Mouse (Mus musculus) adrenal gland, postnatal 4 days (tissue): ENCODE measurements around the gene Efnb1. TPM values are rescaled to one million over a fixed set of nuclear protein-coding genes. Genes with fewer than 3 reads are reported as not detected.

Experiments used
- DNase-seq, 2 experiments: peaks; one replicate each; pipeline ENCODE4 v3.0.0; 2021 to 2022; ENCODE audit warnings: low spot score in 2 of 2, mixed read lengths in 2 of 2
- total RNA-seq, 2 experiments: library from RNA; stranded (reverse); gene quantifications; 2 replicates each; pipeline ENCODE4 v1.2.3; 2021

The Efnb1 gene
- total RNA-seq, 2 experiments from 2014 or later: 92.4 to 101 TPM

DNA sequence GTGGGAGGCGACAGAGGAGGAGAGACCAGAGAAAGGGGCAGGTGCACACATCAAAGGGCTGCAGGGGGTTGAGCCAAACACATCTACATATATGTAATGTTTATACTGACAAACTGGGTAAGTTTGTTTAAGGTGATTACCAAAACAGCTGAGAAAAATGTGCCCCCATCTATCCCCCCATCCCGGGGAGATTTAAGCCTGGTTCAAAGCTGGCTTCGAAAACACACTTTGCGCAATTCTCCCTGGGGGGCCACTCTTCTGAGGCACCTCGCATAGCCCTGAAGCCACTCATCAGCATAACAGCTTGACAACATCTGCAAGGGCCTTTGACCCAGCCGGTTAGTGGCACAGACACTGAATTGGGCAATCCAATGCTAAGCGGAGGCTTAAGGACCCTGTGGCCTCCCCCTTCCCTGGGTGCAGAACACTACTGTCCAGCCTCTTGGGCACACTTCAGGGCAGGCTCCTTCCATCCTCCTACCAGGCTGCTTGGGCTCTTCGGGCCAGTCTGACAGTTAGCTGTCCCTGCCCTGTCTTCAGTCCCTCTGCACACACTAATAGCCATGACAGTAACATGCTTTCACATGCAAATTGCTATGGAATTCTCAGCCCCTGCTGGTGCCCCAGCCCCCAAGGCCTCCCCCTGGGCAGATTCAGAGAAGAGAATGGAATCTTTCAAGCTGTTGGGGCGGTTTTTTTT lies 16.8 kb downstream of the Efnb1 start:
- DNase-seq: no peak

DNA sequence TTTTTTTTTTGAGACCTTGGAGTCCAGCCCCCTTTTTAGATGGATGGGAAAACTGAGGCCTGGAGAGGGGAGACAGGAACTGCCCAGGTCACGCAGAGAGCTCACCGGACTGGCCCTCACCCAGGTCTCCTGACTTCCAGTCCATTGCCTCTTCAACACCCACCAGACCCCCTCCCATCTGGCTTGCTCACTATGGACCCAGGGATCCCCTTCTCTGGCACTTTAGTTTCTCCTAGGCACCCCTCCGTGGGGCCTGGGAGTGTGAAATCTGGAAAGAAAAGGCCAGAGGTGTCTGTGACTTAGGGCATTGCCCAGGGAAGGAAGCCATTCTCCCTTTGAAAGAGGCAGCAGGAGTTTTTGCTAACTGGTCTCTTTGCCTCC lies 17.3 kb downstream of the Efnb1 start:
- DNase-seq: no peak

DNA sequence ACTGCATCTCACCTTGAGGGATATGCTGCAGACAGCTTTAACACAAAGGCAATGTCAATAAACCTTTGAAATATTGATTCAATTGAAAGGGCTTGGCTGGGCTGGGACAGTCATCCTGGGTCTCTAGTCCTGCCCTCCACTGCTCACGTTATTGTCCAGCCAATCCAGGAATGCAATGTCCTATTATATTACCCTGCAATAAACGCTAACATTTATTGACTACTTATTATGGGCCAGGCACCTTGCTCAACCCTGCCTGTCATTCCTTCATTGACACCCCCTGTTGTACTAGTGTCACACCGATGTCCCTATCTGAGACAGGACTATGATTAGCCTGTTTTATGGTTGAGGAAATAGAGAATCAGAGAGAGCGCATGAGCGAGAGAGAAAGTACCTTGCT lies 18.4 kb downstream of the Efnb1 start:
- DNase-seq: no peak

DNA sequence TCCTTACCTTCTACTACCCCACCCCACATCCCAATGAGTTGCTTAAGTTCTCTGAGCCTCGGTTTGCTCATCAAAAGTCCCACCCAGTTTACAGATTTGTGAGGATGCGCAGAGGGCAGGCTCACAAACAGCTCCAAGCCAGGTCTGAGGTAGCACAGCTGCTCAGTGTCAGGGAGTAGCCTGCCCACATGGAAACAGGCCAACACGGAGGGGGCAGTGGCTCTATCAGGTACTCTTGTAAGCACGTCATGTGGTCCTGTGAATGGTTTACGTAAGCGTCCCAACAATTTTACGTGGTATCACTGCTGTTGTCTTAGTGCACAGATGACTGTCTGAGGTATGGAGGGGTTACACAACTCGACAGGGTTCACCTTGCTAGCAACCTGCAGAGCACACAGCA lies 23.1 kb downstream of the Efnb1 start:
- DNase-seq: no peak

DNA sequence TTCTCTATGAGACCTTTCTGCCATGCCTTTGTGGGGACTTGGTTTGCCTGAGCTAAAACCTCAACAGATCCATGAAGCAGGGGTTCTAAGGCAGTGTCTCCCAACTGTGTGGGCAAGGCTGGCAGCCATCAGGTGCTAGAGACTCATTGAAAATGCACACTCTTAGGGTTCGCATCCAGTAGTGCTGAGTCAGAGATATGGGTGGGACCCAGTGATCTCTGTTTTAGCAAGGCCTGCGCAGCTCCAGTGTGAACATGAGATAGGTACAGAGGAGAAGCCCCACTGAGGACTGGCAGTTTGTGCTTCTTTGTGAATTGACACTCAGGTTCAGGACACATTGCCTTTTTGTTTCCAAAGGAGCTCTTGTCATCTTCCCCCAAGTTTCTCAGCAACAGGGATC lies 28.2 kb downstream of the Efnb1 start:
- no peak for DNase-seq

DNA sequence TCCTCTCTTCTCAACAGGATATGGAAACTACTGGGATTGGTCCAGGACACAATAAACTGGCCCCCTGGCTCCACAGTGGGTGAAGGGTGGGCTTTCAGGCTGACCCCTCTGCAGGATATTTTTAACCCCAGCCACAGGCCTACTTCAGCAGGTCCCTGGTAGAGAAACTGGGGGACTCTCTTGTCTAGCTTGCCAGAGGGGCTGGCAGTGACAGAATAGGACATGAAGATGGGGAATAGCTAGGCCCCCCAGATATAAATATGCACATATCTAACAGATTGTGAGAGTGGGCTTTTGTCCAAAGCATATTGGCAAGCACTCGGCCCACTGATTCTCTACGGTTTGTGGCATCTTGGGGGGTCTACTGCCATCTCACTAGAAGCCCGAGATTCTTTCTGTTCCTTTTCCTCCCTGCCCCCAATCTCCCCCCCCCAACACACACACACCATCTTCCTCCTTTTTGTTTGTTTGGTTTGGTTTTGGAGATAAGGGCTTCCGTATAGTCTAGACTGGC lies 29.0 kb downstream of the Efnb1 start:
- DNase-seq: no peak

DNA sequence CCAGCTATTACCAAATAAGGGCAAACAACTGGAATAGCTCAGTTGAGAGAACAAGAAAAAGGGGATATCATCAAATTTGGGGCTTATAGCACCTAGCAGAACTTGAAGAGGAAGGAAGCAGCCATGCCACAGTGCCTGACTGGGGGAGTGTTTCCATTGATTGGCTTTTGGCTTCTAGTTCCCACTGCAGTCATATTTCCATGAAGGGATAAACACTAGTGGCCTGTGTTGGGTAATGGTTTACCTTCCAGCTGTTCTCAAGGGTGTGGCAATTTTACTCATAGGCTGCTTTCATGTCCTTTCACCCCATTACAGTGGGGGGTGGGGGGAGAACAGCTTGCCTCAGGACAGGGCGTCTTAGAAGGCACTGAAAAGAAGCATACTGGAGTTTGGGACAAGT lies 31.1 kb downstream of the Efnb1 start:
- no peak for DNase-seq

DNA sequence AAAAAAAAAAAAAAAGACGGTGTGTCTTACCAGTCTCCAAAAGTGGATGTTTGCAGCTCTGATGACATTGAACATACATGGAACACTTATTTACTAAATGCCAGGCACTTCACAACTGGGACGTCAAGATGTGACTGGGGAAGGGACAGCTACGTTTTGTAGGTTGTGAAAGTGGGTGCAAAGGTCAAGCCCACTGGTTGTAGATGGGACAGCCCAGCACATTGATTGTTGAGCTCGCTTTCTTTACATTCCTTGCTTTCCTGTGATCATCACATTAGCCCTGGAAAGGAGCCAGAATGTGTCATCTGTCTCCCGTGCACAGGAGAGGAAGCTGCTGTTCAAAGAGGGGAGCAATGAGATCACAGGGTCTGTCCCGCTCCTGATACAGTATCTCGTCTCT lies 31.6 kb downstream of the Efnb1 start:
- no peak for DNase-seq

DNA sequence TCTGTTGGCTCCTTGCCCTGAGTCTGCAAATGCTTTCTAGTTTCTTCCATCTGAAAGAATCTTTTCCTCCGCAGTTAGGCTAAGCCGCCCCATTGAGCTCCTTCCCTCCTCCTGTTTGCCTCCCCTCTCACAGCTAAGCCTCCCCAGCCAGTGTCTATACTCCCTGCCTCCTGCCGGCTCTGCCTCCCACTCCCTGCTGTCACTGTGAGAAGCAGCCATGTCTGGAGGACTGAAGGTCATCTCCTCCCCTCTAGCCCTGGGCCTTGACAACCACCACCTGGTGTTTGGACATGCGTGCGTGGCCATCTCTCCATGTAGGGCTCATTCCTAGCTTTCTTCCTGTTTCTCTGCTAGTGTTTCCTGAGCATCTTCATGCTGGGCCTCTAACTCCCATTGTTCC lies 36.4 kb downstream of the Efnb1 start:
- no peak for DNase-seq

DNA sequence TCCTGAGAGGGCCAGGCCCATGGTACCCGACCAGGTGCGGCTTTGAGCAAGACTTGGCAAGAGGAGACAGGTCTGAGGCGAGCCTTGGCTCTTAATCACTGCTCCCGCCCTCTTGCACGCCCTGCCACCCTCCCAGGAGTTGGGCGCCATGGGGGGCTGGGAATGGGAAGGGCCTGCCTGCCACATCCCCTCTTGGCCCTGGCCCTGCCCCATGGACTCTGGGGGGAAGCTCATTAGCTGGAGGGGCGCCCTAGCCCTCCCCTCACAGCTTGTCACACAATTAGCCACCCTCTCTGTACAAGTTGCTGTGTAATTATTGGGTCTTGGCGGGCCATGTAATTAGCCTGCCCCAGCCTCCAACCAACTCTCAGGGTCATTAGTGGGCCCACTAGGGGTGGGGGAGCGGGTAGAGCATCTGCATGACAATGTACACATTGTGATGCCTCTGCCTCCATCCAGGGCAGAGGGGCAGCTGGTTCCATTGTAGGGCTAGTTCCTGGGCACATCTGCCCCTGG lies 49.2 kb downstream of the Efnb1 start:
- no peak for DNase-seq

DNA sequence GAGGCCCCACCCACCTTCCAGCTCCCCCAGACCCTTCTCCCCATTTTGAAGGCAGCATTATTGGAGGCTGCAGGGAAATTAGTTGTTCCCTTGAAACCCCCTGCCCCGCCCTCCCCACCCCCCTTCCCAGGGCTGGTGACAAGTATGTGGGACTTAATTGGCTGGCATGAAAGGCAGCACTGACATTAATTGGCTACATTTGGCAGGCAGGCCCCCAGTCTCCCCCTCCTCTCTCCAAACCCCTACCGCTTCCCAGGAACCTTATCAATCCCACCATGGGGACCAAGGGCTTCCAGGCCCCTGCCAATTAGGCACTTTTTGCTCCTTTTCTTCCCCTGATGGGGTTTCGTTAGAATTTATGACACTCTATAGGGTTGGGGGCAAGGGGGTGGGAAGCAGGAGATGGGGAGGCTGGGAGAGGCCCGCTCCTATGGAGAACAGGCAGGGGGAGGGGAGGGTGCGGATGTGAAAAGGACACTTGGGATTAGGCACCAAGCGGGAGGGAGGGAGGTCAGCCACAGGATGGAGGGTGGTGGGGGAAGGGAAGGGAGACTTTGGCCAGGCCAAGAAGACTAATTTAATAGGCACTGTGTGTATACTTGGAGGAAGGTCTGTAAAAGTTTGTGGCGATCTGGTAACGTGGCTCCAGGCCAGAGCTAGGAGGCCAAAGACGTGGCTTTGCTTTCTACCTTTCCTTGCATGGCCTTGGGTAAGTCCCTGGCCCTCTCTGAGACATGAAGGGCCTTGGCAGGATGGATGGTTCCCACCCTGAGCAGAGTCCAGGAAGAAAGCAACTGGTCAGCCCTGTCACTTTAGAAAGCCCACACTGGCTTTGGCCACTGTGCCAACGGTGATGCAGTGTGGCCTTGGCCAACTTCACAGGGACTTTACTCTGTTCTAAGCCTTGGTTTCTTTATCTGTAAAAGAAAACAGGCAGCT lies 50.8 kb downstream of the Efnb1 start:
- DNase-seq: peak in 1 of 2 experiments; percentile 7

DNA sequence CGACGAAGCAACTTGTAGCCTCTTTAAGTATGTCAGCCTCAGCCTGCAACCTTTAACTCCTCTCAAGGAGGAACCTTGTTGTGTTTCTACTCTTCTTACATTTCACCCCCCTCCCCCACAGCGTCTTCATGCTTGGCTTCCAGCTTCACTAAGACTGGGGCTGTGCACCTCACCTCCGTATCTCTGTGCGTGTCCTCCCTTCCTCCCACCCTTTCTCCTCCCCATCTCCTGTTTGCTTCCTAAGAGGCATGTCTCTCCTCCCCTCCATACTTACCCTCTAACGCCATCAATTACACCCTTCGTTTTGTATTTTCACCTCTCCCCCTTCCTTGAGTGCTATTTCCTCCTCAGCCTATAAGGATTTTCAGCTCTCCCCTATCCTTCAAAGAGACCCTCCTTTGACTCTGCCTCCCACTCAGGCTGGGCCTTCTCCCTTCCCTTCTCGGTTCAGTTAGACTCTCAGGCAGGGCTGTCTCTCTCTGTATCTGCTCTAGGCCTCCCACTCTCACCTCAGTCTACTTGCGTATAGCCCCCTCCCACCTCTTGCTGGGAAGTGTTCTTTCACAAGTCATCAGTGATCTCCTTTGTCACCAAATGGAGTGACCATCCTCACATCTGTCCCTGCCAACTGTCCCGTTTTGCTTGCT lies 55.6 kb downstream of the Efnb1 start:
- no peak for DNase-seq

DNA sequence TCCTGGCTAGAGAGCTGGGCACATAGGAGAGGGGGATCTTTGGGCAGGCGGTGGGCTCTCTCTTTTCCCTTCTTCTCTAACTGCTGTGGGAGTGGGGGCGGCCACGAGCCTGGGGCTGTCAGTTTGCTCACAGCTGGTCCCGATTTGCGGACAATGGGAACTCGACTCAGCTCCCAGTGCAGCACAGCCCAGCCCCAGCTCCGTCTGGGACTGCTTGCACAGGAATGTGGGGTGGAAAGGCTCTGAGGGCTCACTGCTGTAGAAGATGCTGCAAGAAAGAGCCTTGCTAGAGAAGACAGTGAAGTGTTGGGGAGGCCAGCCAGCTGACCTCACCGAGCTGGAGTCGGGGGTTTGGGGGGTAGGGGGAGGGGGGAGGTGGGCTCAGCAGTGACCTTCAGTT lies 61.0 kb downstream of the Efnb1 start:
- DNase-seq: no peak

DNA sequence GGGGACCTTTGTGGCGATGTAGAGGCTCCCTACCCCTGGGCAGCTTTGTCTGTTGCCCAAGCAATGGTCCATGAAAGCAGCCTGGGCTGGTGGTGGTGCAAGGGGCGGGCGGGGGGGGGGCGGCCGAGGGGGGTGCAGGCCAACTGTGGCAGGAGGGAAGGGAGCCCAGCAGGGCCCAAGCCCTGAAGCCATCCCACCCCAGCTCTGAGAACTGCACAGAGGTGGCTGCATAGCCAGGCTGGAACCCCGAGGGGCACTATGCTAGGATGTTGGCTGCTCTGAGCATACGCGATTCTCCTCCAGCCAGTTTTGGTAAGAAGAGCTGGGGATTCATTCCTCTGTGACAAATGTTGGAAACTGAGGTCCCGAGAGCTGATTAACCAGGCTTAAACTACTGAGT lies 62.6 kb downstream of the Efnb1 start:
- DNase-seq: no peak

Other genes with a start within 250 kb of the Efnb1 start
- 10 to 100 TPM; 16.7 to 19.7 TPM for gene Ophn1, start 245.1 kb upstream of the Efnb1 start, total RNA-seq
- 10 to 100 TPM; 42.3 to 42.8 TPM for gene Yipf6, start 199.8 kb upstream of the Efnb1 start, total RNA-seq
- gene Stard8, start 132.9 kb upstream of the Efnb1 start, total RNA-seq: 10 to 100 TPM; 33.9 to 40.8 TPM